Mouse (Mus musculus) B cell, adult 62 days (primary cell): Measurements from ENCODE around the gene Sbk1. TPM values are rescaled to one million over a fixed set of nuclear protein-coding genes. Genes with fewer than 3 reads are reported as not detected.

Source experiments
- total RNA-seq: library from RNA; stranded (reverse); gene quantifications from 4 replicates; pipeline ENCODE4 v1.2.4, GENCODE M21; 2023

The Sbk1 gene
- total RNA-seq = 160 to 180 TPM (median 165 TPM) in 4 replicates

DNA sequence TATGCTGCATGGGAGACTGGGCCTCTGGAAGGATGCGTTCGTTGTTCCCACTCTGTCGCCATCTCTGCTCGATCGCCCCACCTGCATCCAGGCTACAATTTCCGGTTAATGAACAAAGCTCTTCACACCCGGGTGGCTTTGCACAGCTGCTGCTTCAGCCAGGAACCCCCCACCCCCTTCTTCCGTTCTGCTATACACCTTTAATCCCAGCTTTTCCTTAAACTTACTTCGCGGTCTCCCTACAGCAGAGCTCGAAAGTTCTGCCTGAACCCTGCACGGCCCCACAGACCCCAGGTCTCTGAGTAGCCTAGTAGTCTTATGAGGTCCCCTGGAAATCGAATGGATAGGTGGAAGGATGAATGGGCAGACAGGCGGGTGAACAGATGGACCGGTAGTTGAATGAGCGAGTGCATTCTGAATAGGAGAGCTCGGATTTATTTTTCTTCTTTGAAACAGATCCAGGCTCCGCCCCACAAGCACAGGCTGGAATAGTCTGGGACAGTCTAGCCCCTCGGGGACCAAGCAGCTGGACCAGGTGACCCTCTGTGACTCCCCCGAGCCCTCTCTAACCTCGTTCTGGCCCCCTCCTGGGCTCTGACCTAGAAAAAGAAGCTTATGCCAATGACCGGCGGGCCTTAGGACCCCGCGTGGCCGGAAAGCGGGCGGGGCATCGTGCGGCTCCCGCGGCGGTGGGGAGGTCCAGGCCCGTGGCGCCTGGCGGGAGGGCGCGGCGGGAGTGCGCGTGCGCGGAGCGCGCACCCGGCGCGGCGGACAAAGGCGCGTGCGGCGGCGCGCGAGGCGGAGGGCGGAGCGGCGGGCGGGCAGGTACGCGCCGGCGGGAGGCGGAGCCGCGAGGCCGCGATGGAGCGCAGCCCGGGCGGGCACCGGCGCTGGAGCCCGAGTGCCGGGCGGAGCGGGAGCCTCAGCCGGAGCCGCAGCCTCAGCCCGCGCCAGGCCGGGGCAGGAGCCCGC is at the start of gene Sbk1:
Sbk1 (plus strand) TSS at position 908 of the 972 bp plus-strand sequence.

Other genes with a start within 250 kb of the Sbk1 start
- 0.18 to 0.43 TPM (median 0.19 TPM) in 3 of 4 replicates, not detected in the other for gene Gsg1l, start 190.2 kb upstream of the Sbk1 start, total RNA-seq
- gene Xpo6, start 72.1 kb upstream of the Sbk1 start, total RNA-seq = 176 to 199 TPM (median 189 TPM) in 4 replicates
- gene Lat, start 97.0 kb downstream of the Sbk1 start, total RNA-seq = 3.4 to 5.0 TPM (median 4.2 TPM) in 4 replicates
- gene Spns1, start 104.8 kb downstream of the Sbk1 start, total RNA-seq = 63.0 to 68.9 TPM (median 66.1 TPM) in 4 replicates
- 27.8 to 30.2 TPM (median 28.4 TPM) in 4 replicates for gene Nfatc2ip, start 124.1 kb downstream of the Sbk1 start, total RNA-seq
- 1,144 to 1,180 TPM (median 1,152 TPM) in 4 replicates for gene Cd19, start 142.3 kb downstream of the Sbk1 start, total RNA-seq
- gene Rabep2, start 156.1 kb downstream of the Sbk1 start, total RNA-seq = 118 to 128 TPM (median 120 TPM) in 4 replicates
- 0.15 to 0.72 TPM (median 0.34 TPM) in 4 replicates for gene Atp2a1, start 190.5 kb downstream of the Sbk1 start, total RNA-seq
- 69.8 to 81.3 TPM (median 71.0 TPM) in 4 replicates for gene Sh2b1, start 202.8 kb downstream of the Sbk1 start, total RNA-seq
- gene Tufm, start 214.7 kb downstream of the Sbk1 start, total RNA-seq = 46.5 to 61.1 TPM (median 51.6 TPM) in 4 replicates
- gene Atxn2l, start 230.8 kb downstream of the Sbk1 start, total RNA-seq = 208 to 212 TPM (median 210 TPM) in 4 replicates